Mouse (Mus musculus) CD8-positive naive resting alpha-beta T cell, adult 2 months (primary cell): ENCODE data around the gene Kif1b.
A peak's percentile ranks its signal among the peaks of the same experiment; 100 is the strongest.

Experiments used
- DNase-seq, 2 experiments: peaks; one replicate each; pipeline ENCODE4 v3.0.0; 2022; ENCODE audit warnings: low read depth in 2 of 2, low spot score in 2 of 2

The Kif1b gene

DNA sequence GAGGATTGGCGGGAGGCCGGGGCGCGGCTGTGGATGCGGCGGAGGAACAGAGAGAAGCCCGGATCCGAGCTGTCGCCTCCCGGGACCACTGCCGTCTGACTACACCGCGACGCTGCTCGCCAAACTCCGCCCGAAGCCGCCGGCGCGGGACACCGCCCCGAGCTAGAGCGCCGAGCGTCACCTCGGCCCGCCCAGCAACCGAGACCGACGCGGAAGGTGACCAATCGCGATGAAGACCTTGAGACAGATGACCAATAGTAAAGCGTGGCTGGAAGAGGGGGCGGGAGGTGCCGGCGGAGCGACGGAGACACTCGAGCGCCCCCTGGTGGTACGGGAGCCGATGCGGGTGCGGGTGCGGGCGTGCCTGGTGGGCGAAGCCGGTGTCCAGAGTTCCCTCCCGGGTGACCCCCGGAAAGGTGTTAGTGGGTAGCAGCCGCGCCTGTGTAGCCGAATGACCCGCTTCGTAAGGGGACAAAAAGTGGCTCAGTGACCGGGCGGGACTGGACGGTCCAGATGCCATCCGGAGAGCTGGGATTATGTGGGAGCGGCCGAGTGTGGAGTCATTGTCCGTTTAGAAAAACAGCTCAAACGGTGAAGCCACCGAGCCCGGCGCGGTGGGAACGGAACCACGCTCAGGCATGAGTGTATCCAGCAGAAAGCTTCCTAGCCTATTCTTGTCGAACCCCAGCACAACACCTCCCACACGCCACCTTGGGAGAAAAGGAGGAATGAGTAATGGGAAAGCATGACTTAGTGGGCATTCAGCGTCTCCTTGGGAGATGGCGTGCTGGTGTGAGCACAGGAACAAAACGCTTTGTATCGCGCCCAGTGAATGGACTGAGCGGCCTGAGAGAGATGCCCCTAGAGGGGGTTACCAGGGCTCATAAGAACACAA lies at the start of gene Kif1b:
Kif1b (minus strand) TSS at position 98 of the 895 bp plus-strand sequence.
- DNase-seq, result peak; percentile 98 to 99

DNA sequence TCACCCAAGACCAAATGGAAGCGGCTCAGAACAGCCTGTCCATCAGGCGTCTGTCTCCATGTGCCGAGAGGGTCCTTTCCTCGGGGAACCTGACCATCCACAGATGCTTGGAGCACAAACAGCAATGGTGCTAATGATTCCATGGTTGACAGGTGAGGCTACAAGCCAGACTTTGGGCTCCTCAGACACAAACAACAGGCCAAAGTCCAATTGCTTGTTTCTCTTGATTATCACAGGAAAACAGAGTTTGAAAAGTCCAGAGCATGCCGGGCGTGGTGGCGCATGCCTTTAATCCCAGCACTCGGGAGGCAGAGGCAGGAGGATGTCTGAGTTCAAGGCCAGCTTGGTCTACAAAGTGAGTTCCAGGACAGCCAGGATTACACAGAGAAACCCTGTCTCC lies 47.2 kb upstream of the Kif1b start:
- no peak for DNase-seq

DNA sequence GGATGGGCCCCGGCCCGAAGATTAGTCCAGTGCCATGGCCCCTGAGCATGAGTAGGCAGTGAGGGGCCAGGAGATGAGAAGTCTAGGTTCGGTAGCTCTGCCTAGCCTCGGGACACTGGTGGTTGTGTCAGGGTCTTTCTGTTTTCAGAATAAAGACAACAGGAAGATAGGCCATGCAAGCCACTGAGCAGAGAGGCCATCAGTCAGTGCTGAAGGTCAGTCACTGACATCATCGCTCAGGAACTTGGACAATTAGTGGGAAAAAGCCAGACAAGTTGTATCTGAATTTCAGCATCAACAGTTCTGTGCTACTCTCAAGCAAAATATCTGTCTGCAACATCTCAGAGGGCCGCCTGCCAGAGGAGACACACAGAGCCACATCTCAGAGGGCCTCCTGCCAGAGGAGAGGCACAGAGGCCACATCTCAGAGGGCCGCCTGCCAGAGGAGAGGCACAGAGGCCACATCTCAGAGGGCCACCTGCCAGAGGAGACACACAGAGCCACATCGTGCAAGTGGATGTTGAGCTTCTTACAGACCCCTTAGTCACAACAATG lies 44.2 kb upstream of the Kif1b start:
- no peak for DNase-seq

DNA sequence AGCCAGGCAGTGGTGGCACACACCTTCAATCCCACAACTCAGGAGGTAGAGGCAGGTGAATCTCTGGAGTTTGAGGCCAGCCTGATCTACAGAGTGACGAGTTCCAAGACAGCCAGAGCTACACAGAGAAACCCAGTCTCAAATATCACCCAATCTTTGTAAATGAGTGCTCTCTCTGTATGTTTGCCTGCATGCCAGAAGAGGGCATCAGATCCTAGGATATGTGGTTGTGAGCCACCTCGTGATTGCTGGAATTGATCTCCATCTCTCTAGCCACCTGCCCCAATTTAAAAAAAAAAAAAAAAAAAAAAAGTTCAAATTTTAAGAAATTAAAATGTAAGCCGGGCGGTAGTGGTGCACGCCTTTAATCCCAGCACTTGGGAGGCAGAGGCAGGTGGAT lies 41.5 kb upstream of the Kif1b start:
- DNase-seq, result no peak

GRCm38 (mm10) chr4:149345873-149346272 lies 38.4 kb upstream of the Kif1b start:
- DNase-seq, result no peak

GRCm38 (mm10) chr4:149344311-149344710 lies 36.8 kb upstream of the Kif1b start:
- DNase-seq, result no peak

- DNase-seq, result no peak
Measured at GRCm38 (mm10) chr4:149340680-149341079, 33.2 kb upstream of the Kif1b start.

- DNase-seq, result no peak
Measured at GRCm38 (mm10) chr4:149339426-149340214, 32.1 kb upstream of the Kif1b start.

DNA sequence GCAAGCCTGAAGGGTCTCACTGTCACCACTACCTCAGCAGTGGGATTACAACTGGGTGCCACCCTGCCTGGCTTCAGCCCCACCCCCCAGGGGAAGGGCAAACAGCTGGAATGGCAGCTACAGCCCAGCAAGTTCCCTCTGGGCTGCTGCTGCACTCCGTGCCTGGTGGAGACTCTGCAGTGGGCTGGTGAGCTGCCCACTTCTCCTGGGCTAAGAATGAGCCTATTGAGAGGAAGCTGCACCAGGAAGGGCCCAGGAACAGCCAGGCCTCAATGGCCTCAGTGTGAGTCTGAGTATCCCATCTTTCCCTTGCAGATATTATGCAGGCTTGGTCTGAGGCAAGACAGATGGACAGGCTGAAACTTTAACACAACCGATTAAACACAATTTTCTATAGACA lies 30.6 kb upstream of the Kif1b start:
- DNase-seq, result no peak

DNA sequence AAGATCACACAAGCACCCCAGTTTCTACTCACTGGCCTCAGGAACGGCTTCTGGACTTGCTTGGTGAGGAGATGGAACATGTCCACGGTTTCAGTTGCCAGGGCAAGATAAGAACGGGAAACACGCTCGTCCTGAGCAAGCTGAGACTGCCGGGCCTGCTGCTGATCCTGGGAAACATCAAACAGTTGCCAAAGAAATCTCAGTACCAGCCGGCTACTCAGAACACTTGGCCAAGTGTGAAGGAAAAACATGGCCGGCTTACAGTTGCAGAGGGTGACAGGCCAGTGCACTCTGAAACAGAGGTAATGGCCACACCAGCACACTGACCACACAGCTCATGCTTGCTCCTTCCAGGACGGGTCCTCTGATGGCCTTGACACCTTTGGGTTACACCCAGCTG lies 29.9 kb upstream of the Kif1b start:
- no peak for DNase-seq

- DNase-seq, result no peak
Measured at GRCm38 (mm10) chr4:149336302-149336701, 28.8 kb upstream of the Kif1b start.

- DNase-seq, result no peak
Measured at GRCm38 (mm10) chr4:149334881-149335280, 27.4 kb upstream of the Kif1b start.

DNA sequence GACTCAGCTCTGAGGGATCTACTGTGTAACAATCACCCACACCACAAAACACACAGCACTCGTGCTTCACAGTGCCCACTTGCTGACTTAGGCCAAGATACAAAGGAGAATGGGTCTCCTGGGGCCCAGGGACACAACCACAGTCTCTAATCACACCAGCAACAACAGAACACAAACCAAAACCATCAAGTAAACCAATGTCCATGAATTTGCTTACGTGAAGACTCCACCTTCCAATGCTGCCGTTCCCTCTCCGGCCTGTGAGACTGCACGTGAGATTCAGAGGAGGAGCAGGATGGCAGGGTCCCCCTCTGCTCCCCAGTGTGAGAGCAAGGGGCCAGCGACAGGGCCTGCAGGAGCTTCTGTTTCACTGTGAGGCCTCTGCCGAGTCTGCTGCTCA lies 25.2 kb upstream of the Kif1b start:
- no peak for DNase-seq

DNA sequence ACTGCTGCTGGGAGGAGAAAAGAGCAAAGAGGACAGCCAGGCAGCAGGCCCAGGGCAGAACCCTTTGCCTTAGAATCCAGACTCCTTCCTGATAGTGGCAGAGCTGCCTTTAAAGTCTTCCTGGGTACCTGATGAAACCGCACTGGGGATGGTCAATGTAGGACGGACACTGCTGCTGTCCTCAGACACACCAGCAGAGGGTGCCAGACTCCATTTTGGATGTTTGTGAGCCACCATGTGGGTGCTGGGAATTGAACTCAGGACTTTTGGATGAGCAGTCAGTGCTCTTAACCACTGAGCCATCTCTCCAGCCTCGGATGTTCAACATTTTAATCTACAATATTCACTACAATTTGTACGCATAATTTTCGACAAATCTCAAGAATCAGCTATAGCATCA lies 23.0 kb upstream of the Kif1b start:
- DNase-seq, result no peak

DNA sequence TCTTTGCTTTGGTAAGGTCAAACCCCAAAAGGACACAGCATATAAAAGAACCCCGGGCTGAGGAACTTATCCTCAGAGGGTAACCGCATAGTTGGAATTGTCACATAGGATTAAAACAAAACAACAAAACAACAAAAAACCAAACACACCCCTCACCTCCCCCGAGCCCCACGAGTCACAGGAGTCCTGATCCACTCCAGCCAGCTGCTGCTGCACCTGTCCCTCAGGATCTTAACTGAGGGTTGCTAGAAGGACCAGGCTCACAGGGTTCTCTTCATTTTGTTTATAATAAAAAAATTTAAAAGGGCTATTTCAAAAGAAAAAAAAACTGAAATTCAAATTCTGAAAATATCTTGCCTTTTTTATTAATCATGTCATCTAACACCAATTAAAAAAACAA lies 21.2 kb upstream of the Kif1b start:
- DNase-seq, result no peak

DNA sequence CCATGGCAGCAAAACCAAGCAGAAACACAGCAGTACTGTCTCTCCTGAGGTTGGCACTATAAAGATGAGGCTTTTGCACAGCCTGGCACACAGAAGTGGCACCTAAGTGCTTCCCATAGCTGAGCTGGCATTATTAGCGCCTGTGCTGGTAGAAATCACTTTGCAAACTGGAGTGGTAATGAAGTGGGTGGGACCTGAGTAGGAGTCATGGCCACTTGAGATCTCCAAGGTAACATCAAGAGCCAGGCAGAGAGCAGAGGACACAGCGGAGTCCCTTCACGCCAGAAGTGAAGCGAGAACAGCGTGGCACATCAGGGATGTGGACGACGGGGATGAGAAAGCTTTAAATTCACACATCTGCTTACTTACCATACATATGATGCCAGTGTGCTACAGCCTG lies 19.8 kb upstream of the Kif1b start:
- no peak for DNase-seq

GRCm38 (mm10) chr4:149325411-149326162 lies 18.1 kb upstream of the Kif1b start:
- no peak for DNase-seq

DNA sequence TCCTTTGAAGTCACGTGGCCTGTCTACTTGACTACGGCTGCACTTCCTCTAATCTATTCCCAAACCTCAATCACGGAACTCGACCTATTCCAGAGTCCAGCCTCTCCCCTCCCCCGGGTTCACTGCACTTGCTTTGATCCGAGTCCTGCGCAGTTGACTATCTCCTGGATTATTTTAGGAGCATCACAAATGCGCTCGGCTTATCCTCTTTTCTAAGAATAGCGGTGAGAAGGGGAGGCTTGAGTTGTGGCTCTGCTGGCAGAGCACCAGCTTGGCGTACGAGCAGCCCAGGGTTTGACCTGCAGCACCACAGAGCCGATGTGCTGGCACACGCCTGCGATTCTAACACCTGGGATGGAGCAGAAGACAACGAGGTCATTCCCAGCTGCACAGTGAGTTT lies 16.2 kb upstream of the Kif1b start:
- DNase-seq, result no peak

GRCm38 (mm10) chr4:149322718-149323117 lies 15.2 kb upstream of the Kif1b start:
- no peak for DNase-seq

DNA sequence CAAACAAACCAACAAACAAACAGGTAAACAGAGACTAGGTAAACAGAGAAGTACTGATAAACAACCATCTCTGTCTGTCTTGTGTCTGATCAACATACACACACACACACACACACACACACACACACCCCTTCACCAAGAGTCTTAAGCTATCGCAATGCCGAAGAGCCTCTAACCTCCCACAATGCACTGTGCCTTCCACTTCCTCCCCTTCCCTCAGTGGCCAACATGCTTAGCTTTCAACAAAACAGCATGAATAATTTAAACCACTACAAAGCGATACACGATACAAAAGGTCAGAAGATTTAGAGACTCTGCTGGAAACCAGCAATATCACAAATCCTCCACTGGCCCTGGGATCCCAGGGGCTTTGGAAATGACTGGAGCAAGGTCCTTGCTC lies 14.8 kb upstream of the Kif1b start:
- DNase-seq, result peak in 1 of 2 experiments; percentile 21

- DNase-seq, result no peak
Measured at GRCm38 (mm10) chr4:149319088-149319487, 11.6 kb upstream of the Kif1b start.
